Mouse (Mus musculus) 416B (cell line): ENCODE measurements at regions not wholly inside any gene's neighbourhood (a gene's known extent, or its start where the extent isn't known, plus 50 kb on each side); places are given as distances from the start of the nearest gene placed in this dataset.
A peak's percentile ranks its signal among the peaks of the same experiment; 100 is the strongest.

Source experiments
- DNase-seq: peaks from one replicate; pipeline ENCODE4 v3.0.0; 2011; ENCODE audit warnings: low read depth

DNA sequence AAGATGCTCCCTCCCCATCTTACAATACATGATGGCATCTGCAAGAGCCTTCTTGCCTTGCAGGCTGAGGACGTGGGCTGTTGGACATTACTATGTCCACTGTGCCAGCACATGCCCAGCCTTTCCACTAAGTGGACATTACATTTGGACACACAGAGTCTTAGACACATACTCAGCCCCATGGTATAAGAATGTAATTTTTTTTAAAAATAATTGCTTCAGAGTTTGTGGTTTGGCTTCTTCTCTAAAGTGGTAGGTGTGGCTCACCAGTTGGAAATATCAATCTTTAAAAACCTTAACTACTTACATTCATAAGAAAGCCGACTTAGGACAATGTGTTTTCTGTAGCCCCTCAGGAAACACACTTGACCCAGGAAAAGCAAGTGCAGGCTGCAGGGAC lies 299.7 kb upstream of the Thbs1 start:
- DNase-seq = no peak

DNA sequence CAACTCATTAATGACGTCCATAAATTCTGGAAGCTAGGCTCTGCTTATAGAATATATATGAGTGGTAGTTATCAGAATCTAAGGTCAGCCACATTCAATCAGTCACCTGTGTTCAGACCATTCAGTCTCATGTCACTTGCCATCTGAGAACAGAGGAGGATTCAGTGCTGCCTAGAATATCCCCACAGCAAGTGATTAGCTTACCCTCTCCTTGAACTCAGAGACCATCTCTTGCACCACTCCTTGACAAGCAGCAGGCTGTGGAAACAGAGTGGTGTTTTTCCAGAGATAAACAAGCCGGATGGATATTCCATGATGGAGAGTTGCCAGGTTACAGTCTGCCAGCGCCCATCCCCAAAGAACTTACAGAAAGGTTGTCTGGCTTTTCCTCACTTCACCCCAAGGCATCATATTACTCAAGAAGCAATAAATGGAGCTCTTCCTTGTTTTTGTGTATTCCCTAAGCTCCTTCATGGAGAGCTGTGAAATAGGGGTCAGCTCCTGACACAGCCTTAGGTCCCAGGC lies 291.9 kb upstream of the Thbs1 start:
- DNase-seq = no peak

DNA sequence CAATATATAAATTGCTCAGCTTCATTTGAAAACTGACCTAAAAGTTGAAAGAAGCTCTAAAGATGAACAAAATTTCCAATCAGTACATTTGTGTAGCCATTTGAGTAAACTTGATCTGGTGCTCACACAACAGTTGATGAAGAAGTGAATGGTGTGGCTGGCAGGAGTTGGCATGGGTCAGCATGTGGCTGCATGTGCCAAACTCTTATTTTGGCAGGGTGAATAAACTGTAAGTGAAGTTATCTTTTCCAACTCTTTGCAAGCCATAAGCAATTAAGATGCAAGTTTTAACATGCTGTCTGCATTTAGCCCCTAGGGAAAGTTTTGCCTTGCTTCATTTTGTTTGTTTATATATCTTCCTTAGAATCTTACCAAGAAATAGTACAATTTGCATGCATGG lies 291.0 kb upstream of the Thbs1 start:
- DNase-seq = no peak

DNA sequence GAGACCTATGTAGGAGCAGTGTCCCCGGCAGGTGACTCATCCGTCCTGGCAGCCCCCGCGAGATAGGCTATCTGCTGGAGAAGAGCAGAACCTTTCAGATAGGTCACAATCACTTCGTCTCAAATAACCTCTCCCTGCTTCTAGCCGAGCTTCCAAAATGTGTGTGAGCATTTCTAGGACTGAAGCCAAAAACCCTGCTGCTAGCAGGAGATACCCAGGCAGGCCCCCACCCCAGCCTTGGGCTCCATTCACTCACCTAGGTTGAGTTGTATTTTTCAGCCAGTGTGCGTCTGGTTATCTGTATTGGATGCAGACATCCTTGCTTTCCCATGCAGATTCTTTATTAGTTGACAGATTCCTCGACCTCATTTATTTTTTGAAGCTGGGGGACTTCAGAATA lies 286.6 kb upstream of the Thbs1 start:
- DNase-seq = no peak

DNA sequence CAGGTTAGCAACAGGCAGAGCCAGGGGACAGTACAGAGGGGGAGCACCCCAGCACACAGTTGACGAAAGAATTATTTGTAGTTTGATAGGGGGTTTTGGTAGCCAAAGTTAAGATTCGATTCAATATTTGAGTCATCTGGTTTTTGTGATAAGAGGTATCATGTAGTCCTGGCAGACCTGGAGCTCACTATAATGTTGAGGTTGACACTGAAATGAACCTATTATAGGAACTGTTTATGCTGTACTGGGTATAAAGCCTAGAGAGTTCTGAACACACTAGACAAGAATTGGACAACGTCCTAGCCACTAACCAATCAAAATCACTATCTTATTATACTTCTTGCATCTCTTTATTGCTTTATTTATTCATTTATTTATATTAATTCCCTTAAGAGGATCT lies 284.4 kb upstream of the Thbs1 start:
- DNase-seq = no peak

DNA sequence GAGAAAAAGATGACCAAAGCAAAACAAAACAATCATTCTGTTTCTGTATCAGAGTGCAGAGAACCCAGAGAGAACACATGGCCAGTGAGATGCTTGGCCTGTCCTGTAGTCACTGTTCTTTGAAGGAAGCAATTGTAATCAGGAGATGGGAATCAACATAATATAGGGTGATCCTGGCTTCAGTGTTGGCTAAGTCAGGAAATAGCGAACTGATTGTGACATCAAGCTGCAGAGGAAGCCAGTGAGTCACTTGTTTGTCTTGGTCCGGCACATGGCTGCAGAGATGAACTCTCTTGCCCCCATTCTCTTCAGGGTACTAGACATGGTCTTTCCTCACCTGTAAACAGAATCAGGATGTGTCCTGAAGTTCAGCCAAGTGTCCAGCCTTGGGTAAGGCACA lies 273.3 kb upstream of the Thbs1 start:
- DNase-seq = peak; percentile 72

DNA sequence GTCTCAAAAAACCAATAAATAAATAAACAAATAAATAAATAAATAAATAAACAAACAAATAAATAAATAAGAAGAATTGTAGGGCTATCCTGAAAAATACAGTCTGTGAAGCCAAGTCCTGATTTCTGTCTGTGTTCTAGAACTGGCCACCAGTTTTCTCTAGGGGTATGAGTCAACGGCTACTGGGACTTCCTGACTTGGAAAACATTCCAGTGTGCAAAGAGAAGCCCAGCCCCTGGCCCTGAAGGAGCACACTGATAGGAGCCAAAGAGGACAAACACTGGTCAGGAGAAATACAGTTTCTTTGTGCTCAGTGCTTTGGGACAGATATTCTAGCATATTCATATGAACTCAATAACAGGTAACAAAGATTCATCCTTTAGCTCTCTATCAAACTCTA lies 271.3 kb upstream of the Thbs1 start:
- no peak for DNase-seq

DNA sequence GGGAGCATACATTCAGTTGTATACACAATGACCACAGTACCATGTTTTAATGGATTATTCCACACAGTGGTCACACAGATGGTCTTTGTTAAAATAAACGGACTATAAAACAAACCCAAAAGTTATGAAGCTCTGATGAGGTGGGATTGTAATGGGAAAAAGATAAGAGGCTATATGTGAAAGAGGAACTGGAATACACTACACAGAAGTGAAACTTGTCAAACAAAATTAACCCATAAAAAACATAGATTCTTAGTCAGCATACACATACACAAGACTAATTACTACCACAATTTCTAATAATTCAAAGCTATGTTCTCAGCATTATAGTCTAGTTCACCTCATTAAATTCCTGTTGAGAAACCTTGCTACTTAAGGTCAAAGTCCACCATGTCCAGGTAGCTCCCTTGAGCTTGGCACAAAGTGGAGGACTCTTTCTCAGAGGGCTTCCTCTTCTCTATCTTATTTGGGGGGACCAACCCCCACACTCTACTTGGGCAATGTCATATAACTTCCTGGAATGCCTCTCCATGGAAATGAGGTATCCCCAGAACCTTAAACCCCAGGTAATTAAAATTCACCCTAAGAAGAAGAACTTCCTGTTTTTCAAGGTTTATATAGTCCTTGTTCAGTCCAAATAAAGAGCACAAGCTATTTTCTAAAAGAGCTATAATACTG lies 269.2 kb upstream of the Thbs1 start:
- no peak for DNase-seq

DNA sequence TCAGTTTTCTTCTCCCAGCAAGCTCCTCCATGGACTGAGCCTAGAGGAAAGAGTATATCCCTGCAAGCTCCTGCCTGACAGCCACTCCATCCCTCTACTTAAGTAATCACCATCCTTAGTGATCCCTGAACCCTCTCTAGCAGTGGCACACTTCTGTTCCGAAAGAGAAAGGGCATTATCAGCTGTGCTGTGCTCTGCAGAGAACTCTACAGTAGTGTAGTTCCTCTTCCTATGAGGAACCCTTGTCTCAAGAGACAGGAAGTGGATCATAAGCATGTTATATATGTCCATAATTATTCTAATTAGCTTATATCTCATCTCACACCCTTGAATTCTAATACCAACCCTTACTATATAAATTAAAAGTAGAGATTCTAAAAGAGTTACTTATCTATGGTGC lies 259.2 kb upstream of the Thbs1 start:
- DNase-seq = no peak

DNA sequence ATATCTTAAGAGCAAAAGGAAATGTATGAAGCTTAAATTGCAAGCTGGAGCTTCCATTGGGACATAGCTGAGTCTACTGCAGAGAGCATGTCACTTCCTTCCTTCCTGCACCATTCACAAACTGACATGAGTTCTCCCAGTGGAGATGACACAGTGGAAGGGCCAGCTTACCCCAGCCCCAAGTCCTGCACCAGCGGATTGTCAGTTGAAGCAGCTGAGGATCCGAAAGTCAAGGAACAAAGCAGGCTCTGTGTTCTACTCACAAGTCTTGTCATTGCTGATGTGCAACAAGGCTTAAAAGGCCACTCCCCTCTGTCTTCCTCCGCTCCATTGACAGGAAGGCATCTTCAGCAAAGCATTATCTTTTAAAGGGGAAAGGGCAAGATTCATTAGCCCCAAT lies 249.4 kb upstream of the Thbs1 start:
- DNase-seq = no peak

DNA sequence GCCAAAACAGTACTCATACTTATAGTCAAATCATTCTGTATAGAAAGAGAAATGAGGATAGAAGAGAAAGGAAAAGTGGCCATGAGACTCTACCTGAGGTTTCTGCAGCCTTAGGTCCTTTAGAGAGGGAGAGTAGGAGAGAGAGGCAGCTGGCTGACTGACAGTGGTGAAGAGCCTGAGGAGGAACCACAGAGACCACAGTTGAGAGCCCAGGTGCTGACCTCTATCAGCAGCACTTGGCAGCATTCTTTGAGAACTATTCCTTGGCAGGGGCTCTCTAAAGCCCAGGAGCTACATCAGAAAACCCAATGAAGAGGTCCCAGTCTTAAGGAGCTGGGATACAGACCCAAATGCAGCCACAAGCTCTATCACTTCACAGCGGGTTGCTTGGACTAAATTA lies 246.6 kb upstream of the Thbs1 start:
- no peak for DNase-seq

DNA sequence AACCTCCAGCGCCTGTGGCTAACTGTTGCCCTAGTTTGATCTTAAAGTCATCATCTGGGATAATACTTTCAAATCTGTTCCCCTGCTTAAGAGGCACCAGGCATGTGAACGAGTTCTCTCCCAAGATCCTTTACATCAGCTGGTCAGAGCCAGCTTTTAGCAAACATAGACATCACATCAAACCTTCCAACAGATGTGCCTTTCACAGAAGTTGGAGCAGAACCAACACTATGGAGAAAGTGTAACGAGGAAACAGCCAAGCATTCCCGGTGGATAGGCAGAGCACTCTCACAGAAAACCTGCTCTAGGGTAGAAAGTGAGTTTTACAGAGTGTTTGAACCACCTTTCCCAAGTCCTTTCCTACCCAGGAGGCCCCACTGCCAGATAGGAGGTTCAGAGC lies 244.7 kb upstream of the Thbs1 start:
- DNase-seq = no peak

DNA sequence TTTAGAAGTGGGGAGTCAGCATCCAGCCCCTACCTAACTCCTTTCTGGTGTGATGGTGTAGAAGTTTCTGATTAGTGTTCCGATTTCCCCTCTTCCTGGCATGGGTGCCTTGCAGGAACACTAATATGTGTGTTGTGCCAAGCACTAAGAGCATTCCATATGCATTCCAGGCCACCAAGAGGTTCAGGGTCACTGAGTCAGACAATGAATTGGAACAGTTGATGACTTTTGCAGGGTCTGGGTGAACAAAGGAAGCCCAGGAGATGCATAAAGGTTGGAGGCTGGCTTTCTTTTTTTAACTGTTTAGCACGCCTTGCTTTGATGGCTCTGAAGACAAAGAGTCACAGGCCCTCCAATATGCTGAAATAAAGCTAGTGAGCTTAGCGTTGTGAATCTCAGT lies 244.3 kb upstream of the Thbs1 start:
- DNase-seq = no peak

DNA sequence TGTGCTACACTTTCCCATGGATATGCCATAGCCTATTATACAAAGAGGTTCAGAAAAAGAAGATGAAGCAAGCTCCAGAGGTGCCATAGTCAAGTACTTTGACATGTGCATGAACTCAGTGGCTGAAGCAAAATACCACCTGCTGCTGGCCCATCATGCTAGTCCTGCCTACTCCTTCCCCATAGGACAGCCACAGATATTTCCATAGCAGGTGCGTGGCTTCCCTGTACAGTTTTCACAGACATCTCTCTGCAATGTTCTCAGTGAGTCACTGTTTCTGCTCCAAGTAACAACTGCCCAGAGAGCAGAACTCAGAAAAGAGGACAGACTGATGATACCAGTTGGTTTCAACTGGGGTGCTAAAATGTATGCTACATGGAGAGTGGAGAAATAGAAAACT lies 242.8 kb upstream of the Thbs1 start:
- no peak for DNase-seq

DNA sequence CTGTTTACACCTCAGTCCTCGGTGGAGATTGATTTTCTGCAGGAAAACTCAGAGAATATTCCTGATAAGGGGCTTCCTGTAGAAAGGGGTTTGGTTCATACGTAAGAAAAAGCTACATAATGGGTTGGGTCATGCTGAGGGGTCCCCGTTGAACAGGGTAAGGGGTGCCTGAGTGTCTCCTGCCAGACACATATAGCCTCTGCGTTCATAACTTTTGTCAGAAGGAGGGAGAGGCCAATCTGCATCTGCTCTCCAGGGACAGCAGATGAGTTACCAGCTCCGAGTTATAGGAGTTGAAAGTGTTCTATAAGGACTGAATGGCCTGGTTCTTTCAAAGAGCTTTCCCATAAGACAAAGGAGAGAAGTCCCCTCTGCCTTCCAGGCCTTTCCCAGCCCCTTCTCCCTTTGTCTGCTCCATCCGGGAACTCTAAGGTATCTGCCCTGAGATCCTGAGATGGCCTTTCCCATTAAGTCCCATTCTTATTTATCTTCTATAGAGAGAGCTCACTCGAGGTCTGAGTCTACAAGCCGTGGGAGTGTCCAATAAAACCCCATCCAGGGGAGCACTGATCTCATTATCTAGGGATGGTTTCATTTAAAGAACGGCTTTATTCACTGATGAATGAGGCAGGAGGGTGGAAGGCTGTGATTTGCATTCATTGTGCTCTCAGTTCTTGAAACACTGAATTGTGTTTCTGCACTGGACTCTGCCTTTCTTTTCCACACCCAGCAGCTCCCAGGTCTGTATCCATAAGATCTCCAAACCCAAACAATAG lies 240.0 kb upstream of the Thbs1 start:
- DNase-seq = no peak

DNA sequence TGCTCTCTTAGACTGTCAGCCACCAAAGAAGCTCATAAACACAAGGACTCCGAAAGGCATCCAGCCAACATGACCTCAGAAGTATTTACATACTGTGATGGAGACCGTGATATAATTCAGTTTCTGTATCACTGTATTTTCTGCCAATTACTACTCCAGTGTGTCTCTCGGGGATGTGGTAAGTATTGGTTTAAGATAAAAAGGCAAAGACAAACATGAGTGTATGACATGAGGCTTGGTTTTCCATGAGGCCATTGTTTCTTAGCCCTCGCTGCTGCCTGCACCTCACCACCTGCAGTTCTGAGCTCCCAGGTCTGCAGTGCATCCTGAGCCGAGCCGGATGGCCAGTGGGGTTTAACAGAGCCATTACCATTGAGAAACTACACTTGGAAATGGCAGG lies 233.9 kb upstream of the Thbs1 start:
- DNase-seq = no peak

DNA sequence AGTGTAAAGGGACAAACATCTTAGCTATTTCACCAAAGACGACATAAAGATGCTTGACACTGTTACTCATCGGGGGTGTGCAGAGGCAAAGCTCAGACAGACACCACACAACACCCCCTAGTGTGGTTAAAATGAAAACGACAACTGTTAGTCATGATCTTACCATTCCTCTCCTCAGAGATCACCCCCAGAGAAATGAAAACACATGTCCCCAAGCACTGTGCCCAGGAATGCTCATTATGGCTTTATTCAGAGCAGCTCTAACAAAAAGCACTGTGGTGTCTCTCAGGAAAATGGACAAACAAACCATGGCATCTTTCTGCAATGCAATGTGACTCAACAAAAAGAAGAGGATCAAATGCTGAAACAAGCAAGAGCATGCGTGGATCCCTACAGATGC lies 229.5 kb upstream of the Thbs1 start:
- no peak for DNase-seq

DNA sequence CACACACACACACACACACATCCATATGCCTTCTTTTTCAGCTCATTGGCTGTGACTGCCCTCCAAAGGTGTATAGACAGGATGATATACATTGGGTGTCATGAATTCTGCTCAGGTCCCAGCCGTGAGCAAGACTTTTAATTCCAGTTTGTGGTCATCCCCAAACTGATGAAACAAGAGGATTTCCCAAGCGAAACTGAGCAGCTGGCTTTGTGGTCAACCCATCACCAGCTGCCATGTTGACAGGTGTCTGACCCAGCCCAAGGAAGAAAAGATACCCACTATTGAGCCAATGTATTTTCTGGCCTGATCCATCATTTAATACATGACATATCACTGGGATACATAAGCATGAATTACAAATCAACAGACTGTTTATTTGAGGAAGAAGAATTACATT lies 228.8 kb upstream of the Thbs1 start:
- no peak for DNase-seq

DNA sequence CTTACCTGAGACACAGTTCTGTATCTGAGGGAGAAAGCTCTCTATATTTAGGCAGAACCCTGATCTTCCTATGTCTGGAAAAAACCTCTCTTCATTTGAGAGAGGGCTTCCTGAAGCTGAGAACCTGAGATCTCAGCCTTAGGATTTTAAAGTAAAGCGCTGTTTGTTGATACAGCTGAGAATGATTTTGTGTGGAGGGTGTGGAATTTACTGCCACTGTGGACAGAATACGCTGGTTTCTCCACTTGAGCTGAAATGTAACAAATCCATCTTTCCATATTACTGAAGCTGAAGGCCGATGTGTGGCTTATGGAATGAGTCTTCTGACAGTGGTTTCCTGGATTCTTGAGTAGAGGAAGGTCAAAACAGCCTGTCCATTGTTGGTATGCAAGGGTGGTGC lies 225.2 kb upstream of the Thbs1 start:
- DNase-seq = no peak

DNA sequence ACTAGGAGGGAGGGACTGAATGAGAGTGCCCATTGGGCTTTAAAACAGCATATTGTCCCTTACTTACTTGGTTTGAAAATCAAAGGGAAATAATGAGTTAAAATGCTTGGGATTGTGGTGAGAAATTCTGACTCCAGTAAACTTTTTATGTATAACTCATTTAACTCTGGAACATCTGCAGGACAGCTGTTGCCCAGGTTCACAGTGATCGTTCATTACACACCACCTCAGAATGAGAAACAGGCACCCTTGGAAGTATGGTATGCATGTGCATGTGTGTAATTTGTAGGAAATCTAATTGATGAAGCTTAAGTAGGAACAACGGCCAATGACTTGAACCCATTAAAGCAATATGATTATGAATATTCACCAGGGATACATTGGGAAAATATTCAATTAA lies 210.4 kb upstream of the Thbs1 start:
- DNase-seq = no peak

DNA sequence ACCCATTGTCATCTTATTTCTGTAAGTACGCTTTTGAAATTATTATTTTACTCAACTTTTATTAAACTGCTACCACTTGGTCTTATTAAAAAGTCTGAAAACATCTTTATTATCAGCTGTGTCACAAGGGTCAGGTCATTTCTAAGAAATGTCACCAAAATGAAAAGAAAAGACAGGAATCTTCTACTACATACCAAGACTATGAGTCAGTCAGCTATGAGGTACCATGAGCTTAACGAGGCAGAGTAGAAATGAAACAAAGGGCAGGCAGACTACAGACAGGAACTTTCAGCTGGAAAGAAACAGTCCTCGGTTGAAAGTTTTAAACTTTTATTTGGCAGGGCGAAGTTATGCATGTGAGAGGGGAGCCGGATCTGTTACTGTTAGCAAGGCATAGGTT lies 208.8 kb upstream of the Thbs1 start:
- DNase-seq = no peak

DNA sequence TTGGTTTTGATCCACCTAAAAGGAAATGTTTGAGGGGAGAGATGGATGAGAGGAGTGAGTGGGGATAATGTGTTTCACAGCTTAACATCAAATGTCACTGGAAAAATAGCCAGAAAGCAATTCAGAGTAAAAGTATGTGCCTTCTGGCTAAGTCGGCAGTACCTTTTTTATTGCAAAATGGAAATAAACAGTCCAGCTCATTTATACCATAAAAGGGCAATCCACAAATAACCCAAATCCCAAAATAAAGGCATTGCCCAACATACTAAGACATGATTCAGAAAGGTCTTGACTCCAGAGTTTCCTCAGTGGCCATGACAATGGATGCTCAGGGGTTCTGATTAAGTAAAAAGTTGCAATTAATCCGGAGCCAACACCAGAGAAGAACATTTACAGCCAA lies 208.0 kb upstream of the Thbs1 start:
- DNase-seq = no peak

DNA sequence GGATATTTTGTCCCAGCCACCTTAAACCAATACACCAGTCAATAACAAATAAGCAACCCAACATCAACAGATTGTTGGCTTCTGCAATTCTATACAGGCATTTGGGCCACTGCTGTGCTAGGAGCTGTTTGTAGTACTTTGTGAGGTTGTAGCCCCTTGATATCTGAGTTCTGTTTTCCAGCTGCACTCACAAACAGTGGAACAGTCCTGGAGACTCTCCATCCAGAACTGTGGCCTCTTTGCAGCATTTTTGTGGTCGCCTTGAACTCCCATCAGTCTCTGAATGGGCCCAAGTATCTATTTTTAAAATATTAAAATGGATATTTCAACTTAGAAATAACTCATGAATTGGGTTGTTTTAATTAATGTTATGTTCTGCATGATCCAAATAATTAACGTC lies 205.2 kb upstream of the Thbs1 start:
- DNase-seq = no peak

DNA sequence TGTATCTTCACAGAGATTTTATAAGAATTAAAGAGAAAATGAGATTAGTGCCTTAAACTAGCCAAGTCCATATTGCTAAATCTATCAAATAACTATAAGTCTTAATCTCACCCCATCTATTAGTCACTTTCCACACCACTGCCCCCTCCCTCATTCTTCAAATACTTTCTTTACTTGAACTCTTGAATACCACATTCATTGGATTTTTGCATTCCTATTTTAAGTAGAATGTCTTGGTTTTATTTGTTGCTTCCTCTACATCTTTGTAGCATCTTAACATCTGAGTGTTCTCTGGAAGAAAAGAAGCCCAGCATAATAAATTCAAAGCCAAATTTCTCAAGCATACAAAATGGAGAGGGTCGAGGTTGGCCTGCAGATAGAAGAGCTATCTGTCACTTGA lies 200.9 kb upstream of the Thbs1 start:
- DNase-seq = no peak
